Mouse (Mus musculus): ENCODE data around the gene Alg11.

Gene Alg11

GRCm38 (mm10) chr8:22059821-22060445 lies 588 bp upstream of the Alg11 start, which contains the start of gene Atp7b:
Gene Atp7b, minus strand, starts transcription at chr8:22060305.
- DNase-seq (ENCODE audit: inconsistent age in 2 of 2, low spot score in 1 of 2), result peak in 1 of 2 experiments; percentile 83

- DNase-seq (ENCODE audit: inconsistent age in 2 of 2, low spot score in 1 of 2), result peak in 1 of 2 experiments; percentile 76
Observed at GRCm38 (mm10) chr8:22061126-22061525, 605 bp downstream of the Alg11 start.

- no peak for DNase-seq (ENCODE audit: inconsistent age in 2 of 2, low spot score in 1 of 2)
Observed at GRCm38 (mm10) chr8:22079313-22080007, 18.9 kb downstream of the Alg11 start.

GRCm38 (mm10) chr8:22089226-22089625 lies 28.7 kb downstream of the Alg11 start:
- DNase-seq (ENCODE audit: inconsistent age in 2 of 2, low spot score in 1 of 2), result no peak

GRCm38 (mm10) chr8:22091568-22091967 lies 31.0 kb downstream of the Alg11 start:
- DNase-seq (ENCODE audit: inconsistent age in 2 of 2, low spot score in 1 of 2), result peak in 1 of 2 experiments; percentile 43

GRCm38 (mm10) chr8:22107020-22107419 lies 46.5 kb downstream of the Alg11 start:
- DNase-seq (ENCODE audit: inconsistent age in 2 of 2, low spot score in 1 of 2), result no peak
